Mouse (Mus musculus): ENCODE measurements around the gene Dnaja4.

Dnaja4 gene

DNA sequence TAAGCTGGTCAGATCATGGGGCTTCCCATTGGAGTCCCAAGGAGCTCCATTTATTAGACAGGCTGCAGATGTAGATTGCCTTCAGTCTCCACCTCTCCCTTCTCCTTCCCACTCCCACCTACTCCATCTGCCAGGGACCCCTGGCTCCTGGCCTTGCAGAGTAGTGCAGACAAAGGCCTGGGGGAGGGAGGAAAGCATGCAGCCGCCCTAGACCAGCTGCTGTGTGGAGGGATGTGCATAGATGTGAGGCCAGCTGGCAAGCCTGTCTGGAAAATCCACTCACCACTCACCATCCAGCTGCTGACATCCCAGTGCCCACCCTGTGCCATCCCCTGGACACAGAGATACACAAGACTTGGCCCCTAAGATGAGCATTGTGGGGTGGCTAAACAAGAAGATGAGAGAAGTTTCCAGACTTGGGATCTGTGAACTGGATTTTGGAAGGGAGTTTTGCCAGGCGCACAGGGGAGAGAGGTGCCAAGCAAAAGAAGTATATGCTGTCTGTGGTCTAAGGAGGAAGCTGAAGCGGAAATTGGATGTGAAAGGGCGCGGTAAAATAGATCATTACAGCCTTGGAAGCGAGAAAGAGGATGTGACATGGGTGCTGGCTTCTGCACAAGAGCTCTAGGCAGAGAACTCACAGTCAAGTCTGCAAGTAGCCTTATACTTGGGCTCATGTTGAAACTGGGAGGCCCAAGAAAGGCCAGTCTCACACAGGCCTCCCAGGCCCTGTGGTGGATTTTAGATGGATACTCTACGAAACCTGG lies 51.7 kb downstream of the Dnaja4 start:
- in situ Hi-C loops (cut with MboI, MseI): no loop called here

DNA sequence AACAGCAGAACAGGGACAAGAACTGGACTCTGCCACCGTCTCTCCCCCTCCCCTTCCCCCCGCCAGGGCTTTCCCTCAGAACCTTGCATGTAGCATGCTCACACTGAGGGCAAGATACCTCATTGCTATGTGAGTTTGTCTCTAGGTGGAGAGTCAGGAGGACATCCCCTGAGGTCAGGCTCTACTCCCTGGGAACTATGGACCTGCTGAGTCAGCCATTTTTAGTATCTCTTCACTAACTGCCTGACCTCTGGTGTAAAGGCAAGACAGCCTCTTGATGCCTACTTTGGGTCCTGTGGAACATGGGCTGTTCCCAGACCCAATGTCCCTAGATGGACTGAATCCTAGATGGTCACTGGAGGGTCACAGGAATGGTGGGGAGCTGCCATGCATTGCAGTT lies 53.0 kb downstream of the Dnaja4 start:
- in situ Hi-C loops (cut with MboI, MseI): no loop called here

DNA sequence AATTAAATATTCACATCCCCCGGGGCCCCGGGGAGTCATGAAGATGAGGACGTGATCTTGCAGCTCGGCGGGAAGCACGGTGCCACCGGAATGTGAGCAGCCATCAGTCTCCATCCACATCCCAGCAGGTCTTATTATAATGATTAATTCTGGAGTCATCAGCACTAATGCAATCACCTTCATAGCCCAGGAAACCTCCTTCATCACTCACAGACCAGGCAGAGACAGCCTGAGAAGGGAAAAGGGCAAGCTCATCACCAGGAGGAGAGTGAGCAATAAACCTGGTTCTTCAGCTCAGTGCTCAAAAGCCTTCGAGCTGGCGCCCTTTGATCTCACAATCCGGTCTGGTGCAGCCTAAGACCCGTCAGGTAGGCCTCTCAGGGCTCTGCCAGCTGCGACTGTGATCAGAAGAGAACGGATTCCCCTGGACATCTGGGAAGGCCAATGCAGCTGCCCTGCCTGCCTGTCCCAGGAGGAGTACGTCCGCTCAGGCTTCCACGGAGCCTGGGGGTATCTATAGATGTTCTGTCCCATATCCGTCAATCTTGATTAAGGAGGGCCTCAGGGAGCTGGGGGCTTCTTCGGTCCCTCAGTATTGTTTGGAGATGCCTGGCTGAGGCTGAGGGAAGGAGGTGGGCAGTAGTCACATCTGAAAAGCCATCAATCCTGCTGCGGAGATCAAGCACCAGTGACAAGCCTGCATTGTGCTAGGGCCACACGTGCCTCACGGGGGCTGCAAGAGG lies 53.7 kb downstream of the Dnaja4 start:
- in situ Hi-C loops (cut with MboI, MseI): no loop called here

DNA sequence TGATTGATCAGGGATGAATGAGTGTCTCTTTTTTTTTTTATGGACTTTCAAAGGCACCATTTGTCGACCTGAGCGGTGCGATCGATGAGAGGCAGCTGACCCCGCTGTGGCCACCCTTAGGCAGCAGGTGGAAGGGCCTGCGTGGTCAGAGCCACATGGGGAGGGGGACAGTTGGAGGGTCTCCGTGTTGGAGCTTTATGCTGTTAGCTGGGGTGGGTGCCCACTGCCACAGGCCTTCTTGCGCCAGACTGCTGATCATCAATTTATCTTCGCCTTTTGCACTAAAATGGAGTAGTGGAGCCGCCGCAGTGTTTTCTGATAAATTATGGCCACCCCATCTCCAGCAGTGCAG lies 54.2 kb downstream of the Dnaja4 start:
- in situ Hi-C loops (cut with MboI, MseI): no loop called here

DNA sequence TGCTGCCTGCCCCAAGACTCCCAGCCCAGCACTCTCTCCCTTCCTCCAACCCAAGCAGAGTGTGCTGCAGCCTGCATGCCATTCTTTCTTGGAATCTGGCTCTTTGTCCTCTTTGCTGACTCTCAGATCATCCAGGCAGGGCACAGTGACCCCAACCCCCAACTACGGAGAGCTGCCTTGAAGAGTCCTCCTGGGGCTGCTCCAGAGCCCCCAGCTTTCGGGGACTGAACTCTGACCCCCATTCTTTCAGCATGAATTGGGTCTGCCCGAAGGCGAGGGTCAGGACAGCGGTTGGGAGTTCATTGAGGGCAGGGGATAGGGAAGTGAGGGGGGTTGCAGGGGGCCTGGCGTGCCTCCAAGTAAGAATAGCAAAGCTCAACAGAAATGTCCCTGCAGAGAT lies 60.9 kb downstream of the Dnaja4 start:
- in situ Hi-C loops (cut with MboI, MseI): no loop called here

DNA sequence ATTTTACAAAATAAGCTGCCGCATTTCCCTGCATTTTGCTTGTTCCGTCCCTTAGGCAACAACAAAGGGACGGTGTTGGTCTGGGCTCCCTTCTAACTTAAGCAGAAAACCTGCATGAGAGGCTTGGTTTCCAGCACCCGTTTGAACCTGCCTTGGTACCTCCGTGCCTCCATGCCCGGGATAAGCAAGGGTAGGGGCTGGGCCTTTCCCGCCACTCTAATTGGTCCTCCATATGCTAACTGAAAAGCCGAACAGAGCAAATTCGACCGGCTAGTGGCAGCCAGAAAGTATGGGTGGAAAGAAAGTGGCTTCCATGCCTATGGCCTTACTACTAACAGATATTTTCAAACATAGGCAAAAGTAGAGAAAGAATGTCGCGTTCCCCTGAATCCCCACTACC lies 65.4 kb downstream of the Dnaja4 start:
- in situ Hi-C loops (cut with MboI, MseI): loop anchor here (10.0 kb wide), 1 partner anchor 669 kb away; no protein-coding TSS in a partner anchor

DNA sequence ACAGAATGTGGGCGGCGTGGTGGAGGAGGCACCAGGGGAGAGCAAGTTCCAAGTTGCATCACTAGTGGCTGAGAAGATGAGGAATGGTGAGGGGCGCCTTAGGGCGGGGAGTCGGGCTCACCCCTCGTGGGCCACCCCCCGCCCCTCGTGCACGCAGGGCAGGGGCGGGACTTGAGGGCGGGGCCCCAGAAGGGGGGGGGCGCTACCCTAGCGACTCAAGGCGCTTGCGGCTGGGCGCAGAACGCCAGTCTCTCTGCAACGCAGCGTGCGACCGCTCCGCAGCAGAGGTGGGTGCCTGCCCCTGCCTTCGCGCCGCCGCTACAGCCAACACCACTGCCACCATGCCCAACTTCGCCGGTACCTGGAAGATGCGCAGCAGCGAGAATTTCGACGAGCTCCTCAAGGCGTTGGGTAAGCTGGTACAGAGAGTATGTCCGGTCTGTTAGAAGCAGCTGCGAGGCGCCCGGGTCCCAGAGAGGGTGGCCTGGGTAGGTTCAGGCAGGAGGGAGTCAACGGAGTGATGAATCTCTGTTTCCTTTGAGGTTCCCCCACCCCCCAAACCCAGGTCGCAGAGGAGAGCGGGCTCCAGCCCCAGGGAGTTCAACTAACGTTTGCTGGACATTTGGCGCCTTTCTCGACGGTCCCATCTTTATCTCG lies 66.0 kb downstream of the Dnaja4 start, which contains the start of gene Crabp1:
Gene Crabp1 (plus strand): TSS at position 188 of the 657 bp plus-strand sequence.
- in situ Hi-C loops (cut with MboI, MseI): loop anchor here (10.0 kb wide), 1 partner anchor 670 kb away; no protein-coding TSS in a partner anchor

DNA sequence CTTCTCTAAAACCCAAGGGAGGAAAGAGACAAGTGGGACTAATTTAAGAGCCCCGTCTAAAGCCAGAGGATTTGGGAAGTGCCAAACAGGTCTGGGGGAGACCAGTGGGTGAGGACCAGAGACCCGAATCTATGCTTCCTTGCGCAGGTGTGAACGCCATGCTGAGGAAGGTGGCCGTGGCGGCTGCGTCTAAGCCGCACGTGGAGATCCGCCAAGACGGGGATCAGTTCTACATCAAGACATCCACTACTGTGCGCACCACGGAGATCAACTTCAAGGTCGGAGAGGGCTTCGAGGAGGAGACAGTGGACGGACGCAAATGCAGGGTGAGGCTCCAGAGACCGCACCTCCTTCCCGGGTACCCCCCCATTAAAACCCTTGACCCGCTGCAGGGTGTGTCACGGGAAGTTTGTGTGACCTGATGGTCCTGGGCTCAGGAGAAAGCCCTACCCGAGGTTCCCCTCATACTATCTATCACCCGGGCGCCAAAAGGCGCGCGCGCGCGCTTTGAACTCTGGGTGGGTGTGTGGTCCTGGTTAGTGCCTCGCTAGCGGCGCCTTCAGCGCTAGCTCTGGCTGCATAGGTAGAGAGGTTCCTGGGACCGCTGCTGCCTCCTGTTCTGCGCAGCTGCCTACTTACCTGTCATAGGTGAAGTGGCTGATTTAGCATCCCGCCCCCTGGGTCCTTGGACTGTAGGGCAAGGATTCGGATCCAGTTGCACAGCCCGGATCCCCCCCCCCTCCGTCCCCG lies 66.8 kb downstream of the Dnaja4 start:
- in situ Hi-C loops (cut with MboI, MseI): loop anchor here (10.0 kb wide), 1 partner anchor 671 kb away; no protein-coding TSS in a partner anchor

All from T-helper 2 cell (primary cell).